Mouse (Mus musculus) spleen, embryonic (tissue): Measurements from ENCODE around the gene Ppm1k.
"Not testable (repeated sequence)": the region's sequence is repeated elsewhere in the genome, so short reads cannot be mapped to it uniquely, and the experiment has no call there.

Experiments used
- CTCF ChIA-PET: fragments of 350-600 bp; sonication (Branson Sonifier 250); formaldehyde crosslinking; loops from one replicate; lab custom pipeline; 2022; lab: Charles Lee

The Ppm1k gene

GRCm38 (mm10) chr6:57532022-57532421 is 3.2 kb downstream of the Ppm1k start:
- CTCF ChIA-PET = interaction anchor here (0.6 kb wide), 1 partner anchor 11 kb away, joined by 6 read pairs; no protein-coding TSS in a partner anchor

GRCm38 (mm10) chr6:57531441-57531840 is 3.8 kb downstream of the Ppm1k start:
- CTCF ChIA-PET = no interaction called here

DNA sequence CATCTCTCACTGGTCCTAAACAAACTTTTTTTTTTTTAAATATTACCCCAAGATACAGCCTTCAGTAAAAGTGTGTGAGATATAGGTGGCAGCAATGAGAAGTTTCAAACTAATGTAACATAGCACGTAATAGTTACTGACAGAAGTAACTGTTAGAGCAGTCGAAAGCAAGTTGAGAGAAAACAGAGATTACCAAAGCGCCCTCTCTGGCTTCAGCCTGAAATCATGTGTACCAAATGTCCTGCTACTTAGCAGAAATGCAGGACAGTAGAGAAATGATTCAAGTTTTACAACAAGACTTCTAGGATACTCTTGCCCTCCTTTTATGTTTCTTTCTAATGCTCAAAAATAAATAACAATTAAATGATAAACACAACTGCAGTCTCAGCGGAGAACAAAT is 4.3 kb downstream of the Ppm1k start:
- CTCF ChIA-PET = no interaction called here

- CTCF ChIA-PET = interaction anchor here (0.6 kb wide), 1 partner anchor 300 kb away, joined by 7 read pairs; no protein-coding TSS in a partner anchor
Measured at GRCm38 (mm10) chr6:57529336-57529845, 5.9 kb downstream of the Ppm1k start.

DNA sequence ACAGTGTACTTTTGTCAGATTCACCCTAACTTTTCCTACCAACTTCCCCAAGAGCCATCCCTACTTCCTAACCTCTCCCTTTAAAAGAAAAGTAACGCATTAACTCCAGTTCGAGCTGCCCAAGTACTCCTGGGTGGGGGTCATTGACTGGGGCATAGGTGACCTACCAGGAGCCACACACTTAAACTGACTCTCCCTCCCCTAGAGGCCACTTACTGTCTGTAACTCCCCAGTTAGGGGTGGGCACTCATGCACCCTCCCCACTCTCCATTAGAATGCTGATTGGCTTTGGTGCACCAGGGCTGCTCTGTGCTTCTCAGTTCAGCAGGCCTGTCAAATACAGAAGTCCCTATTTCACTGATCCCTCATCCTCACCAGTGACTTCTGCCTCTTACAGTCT is 8.3 kb downstream of the Ppm1k start:
- CTCF ChIA-PET = no interaction called here

- CTCF ChIA-PET = no interaction called here
Measured at GRCm38 (mm10) chr6:57524742-57525141, 10.5 kb downstream of the Ppm1k start.

- CTCF ChIA-PET = interaction anchor here (0.7 to 0.8 kb wide), 2 partner anchors 11 to 14 kb away, joined by 6 to 9 read pairs; partner anchors contain the start of gene Ppm1k
Measured at GRCm38 (mm10) chr6:57520749-57521652, 14.3 kb downstream of the Ppm1k start.

GRCm38 (mm10) chr6:57514035-57514374 is 21.3 kb downstream of the Ppm1k start:
- CTCF ChIA-PET = no interaction called here

GRCm38 (mm10) chr6:57513351-57514034 is 21.8 kb downstream of the Ppm1k start:
- CTCF ChIA-PET = no interaction called here

DNA sequence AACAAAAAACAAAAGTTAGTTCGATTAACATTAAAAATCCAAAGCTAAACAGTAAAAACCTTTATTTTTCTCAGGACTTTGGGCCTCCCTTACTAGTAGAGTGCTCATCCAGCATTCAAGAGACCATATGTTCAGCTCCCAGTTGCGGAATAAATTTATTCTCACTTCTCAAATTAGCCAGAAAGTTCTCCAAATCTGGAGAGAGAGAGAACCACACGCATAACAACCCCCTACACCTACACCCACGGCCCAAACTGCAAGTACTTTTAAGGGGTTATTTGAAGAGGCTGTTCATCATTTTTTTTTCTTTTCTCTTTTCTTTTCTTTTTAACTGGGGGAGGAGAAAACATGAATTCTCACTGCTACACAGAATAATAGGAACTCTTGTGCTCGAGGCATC is 23.4 kb downstream of the Ppm1k start:
- CTCF ChIA-PET = no interaction called here

DNA sequence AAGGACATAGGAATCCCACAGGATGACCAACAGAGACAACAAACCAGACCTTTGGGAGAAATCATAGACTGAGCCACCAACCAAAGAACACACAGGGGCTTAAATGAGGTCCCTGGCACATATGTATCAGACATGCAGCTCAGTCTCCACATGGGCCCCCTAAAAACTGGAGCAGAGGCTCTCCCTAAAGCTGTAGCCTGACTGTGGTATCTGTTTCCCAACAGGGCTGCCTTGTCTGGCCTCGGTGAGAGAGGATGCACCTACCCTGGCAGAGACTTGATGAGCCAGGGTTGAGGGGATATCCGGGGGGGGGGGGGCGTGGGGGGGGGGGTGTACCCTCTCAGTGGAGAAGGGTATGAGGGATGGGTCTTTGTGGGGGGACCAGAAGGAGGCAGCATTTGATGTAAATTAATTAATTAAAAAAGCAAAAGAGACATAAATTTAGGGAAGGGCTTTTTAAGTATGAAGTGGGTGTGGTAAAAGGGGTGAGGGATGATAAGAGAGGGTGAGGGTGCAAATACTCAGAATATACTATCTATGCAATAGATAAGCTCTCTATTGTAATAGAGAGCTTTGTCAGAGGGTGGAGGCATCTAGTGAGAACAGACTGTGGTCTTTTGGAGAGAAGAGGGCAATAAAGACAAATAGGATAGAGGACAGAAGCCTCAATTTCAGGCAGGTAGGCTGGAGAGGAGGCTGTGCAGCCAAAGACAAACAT is 31.4 kb downstream of the Ppm1k start:
- CTCF ChIA-PET = no interaction called here

DNA sequence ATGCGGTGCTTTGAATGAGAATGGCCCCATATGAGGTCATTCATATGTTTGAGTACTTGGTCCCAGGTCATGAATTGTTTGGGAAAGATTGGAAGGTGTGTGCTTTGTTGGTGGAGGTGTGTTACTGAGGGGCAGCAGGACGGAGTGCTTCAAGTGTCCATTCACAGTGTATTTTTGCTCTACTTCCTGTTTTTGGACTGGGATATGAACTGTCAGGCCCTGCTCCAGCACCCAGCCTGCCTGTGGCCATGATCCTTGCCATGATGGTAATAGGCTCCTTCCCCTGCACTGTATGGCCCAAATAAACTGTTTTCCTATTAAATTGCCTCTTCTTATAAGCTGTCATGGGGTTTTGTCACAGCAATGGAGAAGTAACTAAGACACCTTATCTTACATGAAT is 36.1 kb downstream of the Ppm1k start:
- CTCF ChIA-PET = no interaction called here

GRCm38 (mm10) chr6:57468161-57468560 is 67.1 kb downstream of the Ppm1k start:
- CTCF ChIA-PET = not testable (repeated sequence)
